Mouse (Mus musculus): ENCODE results near the gene Nhlrc3.

Nhlrc3 gene

DNA sequence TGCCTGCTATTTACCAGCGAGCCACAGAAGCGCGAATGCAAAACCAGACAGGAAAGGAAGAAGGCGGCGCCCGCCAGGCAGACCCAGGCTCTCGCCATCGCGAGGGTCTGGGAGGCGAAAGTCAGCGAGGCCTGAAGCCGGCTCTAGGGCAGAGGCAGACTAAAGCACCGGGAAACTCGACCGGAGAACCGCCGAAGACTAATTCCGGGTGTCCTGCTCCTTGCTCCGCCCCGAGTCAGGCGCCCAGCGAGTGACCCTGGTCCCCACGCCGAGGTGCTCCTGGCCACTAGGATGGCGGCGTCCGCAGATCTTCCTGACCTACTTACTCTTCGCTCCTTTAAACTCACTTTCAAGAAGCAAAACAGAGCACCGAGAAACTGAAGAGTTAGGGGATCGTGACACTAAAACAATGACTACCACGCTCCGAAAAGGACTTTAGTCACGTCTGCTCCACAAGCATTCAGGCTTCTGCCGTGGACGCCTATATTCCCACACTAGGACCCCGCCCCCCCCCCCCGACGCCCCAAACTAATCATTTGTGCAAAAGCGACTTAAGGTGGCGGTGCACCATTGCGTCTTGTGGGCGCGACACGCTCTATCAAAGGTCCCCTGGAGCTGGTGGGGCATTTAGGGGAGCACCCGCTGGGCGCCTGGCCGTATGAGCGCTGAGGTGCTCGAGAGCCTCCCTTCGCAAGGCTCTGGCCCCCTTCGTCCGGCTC is at the start of gene Nhlrc3, which contains the start of gene Proser1:
Nhlrc3 (minus strand) TSS at position 287 of the 719 bp plus-strand sequence.
Proser1 (plus strand) TSS at position 621 of the 719 bp plus-strand sequence.
- DNase-seq, result peak; percentile 97 to 98

DNA sequence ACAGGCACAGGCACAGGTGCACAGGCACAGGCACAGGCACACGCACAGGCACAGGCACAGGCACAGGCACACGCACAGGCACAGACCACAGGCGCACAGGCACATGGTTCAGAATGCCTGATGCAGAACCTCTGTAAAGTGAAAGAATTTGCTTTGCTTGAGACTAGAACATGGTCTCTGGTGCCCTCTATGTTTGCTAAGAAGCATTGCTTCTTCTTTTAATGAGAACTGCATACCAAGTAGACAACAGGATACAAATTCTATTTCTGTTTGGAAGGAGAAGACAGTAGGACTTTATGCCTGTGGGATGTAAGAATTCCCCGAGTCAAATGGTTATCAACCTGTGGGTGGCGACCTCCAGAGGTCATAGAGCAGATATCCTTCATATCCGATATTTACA is 39.3 kb upstream of the Nhlrc3 start:
- DNase-seq, result no peak

- peak; percentile 21 to 36 for DNase-seq
These were observed 35.3 kb upstream of the Nhlrc3 start for GRCm38 (mm10) chr3:53498351-53498905.

- DNase-seq, result no peak
These were observed 25.2 kb upstream of the Nhlrc3 start, which contains the start of gene Stoml3 for GRCm38 (mm10) chr3:53488353-53488752. Gene Stoml3, plus strand, starts transcription at chr3:53488653.

- DNase-seq, result no peak
These were observed 24.0 kb upstream of the Nhlrc3 start for GRCm38 (mm10) chr3:53486996-53487576.

GRCm38 (mm10) chr3:53486561-53486960 is 23.4 kb upstream of the Nhlrc3 start:
- DNase-seq, result no peak

GRCm38 (mm10) chr3:53483414-53484059 is 20.4 kb upstream of the Nhlrc3 start:
- no peak for DNase-seq

DNA sequence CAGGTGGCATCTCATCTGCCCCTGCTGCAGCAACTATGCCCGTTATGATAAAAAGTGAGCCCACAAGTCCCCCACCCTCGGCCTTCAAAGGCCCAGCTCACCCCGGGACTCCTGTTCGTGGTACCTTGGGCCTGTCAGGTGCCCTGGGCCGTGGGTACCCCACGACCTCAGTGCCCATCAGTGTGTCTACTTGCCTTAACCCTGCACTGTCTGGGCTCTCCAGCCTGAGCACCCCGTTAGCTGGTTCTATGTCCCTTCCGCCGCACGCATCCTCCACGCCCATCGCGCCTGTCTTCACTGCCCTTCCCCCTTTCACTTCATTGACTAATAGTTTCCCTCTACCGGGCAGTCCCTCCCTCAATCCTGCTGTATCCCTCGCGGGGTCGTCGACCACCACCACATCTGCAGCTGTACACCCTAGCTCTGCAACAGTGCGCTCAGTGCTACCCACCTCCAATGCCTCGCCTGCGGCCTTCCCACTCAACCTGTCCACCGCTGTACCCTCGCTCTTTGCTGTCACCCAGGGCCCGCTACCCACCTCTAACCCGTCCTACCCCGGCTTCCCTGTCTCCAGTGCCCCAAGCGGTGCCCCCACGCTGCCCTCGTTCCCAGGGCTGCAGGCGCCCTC is 15.4 kb upstream of the Nhlrc3 start:
- DNase-seq, result no peak

DNA sequence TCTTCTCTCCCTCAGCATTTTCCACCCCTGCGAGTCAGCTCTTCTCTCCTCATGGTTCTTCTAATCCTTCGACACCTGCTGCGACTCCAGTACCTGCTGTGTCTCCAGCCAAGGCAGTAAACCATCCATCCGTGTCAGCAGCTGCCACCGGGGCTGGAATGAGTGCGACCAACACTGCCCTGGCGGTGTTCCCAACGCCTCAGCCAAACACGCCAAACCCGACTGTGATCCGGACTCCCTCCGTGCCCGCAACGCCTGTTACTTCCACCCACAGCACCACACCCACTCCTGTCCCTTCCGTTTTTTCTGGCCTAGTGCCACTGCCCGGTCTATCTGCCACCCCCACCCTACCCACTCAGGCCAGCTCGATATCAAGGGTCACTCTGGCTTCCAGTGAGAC is 14.3 kb upstream of the Nhlrc3 start:
- DNase-seq, result peak; percentile 41 to 60

DNA sequence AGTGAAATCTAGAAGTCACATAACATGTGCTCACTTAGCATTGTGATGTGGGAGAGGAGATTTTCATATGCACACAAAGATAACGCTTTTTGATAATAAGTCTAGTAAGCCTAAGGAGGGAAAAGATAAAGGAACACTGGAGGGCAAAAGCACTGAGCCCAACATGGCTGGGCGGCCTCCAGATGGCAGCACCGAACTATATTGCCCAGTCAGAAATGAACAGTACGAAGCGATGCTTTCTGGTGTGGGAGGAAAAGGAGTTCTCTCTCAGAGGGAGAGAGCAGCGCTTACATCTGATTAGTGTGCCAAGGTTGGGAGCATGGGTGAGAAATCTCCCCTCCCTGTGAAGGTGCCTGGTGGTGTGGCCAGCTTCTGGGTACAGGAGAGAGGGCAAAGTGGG is 12.8 kb upstream of the Nhlrc3 start:
- DNase-seq, result peak; percentile 73 to 76

DNA sequence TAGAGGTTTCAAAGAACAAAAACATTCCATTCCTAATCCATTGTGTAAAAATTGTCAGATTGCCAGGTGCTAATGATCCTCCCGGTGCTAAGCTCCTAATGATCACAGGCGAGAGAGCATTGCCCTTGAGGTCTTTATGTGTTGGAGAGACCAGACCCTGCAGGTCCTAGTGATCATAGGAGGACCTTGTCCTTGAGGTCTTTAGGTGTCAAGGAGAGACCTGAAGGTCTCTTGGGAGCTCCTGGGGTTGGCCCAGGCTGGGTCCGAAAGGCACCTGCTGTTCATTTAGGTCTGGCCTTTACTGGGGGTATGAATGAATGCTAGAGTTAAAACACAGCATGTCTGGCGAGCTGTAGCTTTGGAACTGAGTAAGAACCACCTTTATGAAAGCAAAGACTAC is 11.0 kb upstream of the Nhlrc3 start:
- DNase-seq, result no peak

GRCm38 (mm10) chr3:53472061-53472460 is 8.9 kb upstream of the Nhlrc3 start:
- DNase-seq, result no peak

DNA sequence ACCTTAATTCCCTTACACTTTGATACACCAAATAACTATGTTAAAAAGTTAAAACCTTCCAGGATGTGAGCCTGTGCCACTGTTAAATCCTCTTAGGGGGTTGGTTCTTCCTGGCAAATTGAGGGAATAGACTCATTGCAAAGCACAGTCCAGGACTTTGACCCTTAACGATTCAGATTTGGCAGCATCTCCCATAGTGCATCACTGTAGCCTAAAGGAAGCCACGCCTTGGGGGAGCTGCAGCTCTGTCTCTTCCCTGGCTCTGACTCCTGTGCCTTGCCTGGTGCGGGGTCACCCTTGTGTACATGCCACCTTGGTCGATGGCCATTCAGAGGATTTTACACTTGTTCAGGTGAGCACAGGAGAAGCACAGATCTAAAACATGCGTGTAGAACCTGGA is 6.5 kb upstream of the Nhlrc3 start:
- DNase-seq, result no peak

DNA sequence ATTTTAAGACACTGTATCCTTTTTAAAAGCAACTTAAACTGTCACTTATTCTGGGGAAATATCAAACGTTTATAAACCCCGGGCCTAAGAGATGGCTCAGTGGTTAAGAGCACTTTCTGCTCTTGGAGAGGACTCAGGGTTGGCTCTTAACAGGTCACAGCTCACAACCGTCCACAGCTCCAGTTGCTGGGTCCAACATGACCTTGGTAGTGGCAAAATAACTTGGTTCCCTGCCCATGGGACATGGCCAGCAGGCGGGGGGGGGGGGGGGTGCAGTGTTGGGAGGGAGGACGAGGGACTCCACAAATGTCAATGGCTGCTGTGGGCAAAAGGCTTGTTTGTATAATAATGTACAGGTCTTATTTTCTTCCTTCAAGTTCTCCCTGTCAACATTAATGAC is 4.2 kb upstream of the Nhlrc3 start:
- DNase-seq, result no peak

DNA sequence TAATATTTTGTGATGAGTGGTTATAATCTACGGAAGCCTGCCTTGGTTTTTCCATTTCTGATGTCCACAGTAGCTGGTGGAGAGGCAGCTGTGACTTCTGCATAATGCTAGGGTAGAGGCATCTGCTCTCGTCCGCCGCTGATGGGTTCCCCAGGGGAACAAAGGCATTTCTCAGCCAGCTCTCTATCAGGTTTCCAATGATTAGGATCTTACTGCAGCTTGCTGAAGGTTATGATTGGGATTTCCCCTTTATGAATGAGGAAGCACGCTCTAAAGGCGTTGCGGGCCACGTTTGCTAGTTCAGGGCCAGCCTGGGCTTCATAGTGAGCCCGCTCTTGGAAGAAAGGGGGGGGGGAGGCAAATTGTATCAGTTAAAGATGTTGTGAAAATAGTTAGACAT is 3.3 kb upstream of the Nhlrc3 start:
- no peak for DNase-seq

- no peak for DNase-seq
These were observed 2.2 kb upstream of the Nhlrc3 start for GRCm38 (mm10) chr3:53465330-53465729.

DNA sequence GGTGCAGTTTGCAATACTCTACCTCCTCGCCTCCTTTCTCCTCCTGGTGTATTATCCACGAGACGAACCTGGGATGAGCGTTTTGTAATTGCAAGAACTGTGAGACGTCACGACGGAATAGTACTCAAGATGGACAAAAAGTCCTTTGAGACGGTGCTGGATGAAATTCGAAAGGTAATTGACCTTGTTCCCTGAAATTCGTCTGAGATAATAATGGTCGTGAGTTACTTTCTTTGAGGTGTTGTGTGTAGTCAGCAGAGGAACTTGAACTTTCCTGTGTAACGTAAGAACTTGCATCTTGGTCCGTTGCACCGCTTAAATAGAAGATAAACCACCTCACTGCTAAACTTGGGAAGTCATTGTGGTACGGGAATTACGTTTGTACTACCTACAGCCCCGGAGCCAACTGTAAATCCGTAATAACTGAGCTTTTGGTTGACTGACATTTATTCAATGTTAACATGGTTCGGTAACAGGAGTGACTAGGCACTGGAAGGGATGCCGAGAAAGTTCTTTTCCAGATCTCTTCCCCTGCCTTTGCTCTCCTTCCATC is 1.1 kb upstream of the Nhlrc3 start:
- no peak for DNase-seq

DNA sequence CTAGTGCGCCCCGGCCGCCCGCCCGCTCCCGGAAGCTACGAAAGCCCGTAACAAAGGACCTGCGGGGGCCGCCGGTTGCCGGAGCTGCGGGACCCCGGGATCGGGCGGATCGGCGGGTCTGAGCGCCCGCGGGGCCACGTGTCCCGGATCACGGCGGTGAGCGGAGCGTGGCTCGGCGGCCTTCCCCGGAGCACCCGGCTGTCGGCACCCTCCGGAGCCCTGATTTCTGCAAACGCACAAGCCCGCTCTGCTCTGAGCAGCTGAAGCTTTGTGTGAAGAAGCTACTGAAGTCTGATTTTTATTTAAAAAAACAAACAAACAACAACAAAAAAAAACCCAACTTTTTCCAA is 608 bp upstream of the Nhlrc3 start:
- DNase-seq, result no peak

- no peak for DNase-seq
These were observed 459 bp downstream of the Nhlrc3 start for GRCm38 (mm10) chr3:53462701-53463045.

DNA sequence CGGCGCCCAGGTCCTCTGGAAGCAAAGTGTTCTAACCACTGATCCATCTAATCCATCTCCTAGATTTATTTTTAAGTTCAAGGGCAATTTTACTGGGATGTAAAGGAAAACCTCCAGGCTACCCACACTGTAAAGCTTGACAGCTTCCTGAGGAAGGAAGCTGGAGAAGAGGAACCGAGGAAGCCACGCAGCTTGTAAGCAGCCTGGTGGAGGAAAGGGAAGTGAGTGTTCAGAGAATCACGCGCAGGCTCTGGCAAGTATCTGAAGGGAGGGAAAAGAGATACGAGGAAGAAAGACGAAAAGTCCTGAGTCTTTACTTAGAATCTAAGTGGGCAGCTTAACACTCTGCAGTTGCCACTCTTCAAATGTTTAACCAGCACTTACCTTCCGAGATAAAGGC is 3.0 kb downstream of the Nhlrc3 start:
- DNase-seq, result no peak

DNA sequence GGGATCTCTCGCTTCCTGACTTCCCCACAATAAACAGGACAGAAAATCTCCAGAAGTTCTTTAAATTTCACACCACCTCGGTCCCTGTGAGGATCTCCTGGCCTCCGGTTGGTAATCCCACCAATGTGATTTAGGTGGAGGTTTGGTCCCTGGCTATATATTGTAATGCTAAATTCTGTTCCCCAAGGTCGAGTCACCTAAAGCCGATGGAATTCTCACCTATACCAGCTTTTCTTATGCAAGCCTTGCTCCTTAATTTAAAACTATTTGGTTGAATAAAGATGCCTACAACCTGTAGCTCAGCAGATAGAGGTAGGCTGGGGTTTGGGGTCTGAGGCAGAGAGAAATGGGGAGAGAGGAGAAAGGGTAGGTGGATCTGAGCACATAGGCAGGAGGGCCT is 5.4 kb downstream of the Nhlrc3 start:
- DNase-seq, result no peak

DNA sequence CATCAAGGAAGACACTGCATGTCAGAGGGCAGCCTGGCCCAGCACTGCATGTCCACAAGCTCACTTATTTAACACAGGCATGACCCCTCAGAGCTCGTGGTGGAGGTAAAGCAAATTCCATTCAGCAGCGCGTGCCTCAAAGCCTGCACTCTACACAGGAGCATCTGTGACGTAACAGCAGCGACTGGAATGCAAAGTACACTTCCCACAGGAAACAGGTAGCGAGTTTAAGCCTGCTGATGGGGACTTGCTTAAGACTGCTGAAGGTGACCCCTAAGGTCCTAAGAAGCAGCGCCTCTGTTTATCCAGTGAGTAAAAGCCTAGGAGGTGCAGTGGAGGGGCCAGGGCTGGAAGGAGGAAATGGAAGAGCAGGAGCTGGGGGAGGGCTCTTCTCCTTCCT is 8.1 kb downstream of the Nhlrc3 start:
- DNase-seq, result no peak

DNA sequence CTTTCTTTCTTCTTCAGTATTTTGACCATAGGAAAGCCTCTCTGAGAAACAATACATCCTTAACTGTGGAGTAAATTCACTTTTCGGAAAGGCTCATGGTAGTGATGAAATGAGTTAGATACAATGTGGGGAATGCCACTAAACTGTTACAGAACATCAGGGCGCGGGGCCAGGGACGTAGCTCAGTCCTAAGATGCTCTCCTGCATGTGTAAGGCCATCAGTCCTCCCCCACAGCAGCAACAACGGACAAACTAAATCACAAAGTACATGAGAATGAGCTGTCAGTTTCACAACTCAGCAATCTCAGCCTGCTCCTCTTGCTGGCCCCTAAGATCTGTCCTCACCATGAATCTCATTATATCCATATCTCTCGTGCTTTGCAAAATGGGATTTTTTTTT is 8.6 kb downstream of the Nhlrc3 start:
- no peak for DNase-seq

Data from kidney, postnatal 4 days (tissue).